ENCODE assay signal across 7 mouse cellular contexts in the genomic region with DNA sequence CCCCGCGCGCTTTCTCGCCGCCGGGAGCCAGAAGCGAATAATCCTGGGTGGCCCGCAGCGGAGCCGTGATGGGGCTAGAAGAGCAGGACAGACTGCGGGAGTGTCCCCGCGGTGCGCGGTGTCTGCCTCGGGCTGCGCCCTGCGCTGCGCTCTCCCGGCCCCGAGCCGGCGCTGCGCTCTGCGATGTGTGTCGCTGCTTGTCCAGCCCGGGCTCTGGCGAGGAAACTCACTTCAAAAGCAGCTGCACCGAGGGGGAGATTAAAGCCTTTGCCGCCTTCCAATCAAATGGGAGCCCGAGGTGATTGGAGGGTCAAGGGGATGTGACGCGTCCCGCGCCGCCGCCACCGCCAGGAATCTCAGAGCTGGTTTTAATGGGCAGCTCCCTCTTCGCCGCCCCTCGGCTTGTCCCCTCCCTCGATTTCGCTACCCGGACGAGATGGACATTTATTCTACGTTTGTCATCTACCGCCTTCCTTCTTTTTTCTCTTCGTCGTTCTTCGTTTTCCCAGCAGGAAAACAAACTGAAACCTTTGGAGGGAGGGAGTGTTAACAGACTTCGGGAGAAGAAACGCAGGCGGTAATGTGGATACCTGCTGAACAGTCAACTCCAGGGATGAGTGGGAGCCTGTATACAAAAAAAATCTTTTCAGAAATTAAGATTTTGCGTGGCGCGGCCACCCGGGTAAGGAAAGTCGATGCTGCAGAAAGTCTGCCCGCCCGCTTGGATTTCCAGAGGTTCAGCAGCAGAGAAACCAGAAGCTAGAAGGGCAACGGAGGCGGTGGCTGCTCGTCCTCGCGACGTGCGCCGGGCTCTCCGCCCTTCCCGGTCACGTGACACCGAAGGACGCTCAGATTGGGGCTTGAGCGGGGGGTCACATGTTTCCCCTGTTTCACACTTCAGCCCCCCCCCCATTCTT. TPM values are rescaled to one million over a fixed set of nuclear protein-coding genes. Genes with fewer than 3 reads are reported as not detected.
DNase-seq lines count a peak whose midpoint lies in the region; ATAC-seq and TF ChIP-seq lines count a peak whose summit lies in the region.

No protein-coding gene starts in this region.

- peak; percentile 48 for TF ChIP-seq CTCF in midbrain, postnatal 0 days (IDR thresholded peaks at IDR 0.05)

- H3K9me3 ChIP-seq in embryonic facial prominence, embryonic 11.5 days (replicated peaks; ENCODE audit: control insufficient read depth, low read length): no peaks in the 10 kb centered on the region
- no peaks in the 10 kb centered on the region for H3K9me3 ChIP-seq in limb, embryonic 14.5 days (ENCODE audit: control insufficient read depth, low read length)
- no peaks in the 10 kb centered on the region for H3K9me3 ChIP-seq in midbrain, postnatal 0 days (ENCODE audit: low read length)

- TF ChIP-seq POLR2A in limb, embryonic 14.5 days (IDR thresholded peaks at IDR 0.05; ENCODE audit: borderline replicate concordance, extremely low read depth, insufficient read depth, insufficient read length): peak; percentile 96

- peak overlapping the region; percentile 81 for H3K4me3 ChIP-seq in embryonic facial prominence, embryonic 11.5 days (ENCODE audit: low read depth, low read length)
- H3K4me3 ChIP-seq in limb, embryonic 14.5 days (replicated peaks; ENCODE audit: low read length): peak overlapping the region; percentile 91
- H3K4me3 ChIP-seq in midbrain, postnatal 0 days (ENCODE audit: low read depth, low read length): peak overlapping the region; percentile 78

- peak; percentile 84 for ATAC-seq in embryonic facial prominence, embryonic 11.5 days (replicated peaks; ENCODE audit: insufficient number of reproducible peaks, low FRiP score, low TSS enrichment, low read depth)
- peak; percentile 86 for ATAC-seq in limb, embryonic 14.5 days (ENCODE audit: low FRiP score, low read depth)
- ATAC-seq in midbrain, postnatal 0 days (ENCODE audit: low FRiP score): peak; percentile 88

- peaks cover 3% of the 10 kb centered on the region for H3K36me3 ChIP-seq in embryonic facial prominence, embryonic 11.5 days (replicated peaks; ENCODE audit: control insufficient read depth, insufficient read depth, low read depth, low read length)
- H3K36me3 ChIP-seq in limb, embryonic 14.5 days (ENCODE audit: control insufficient read depth, insufficient read depth, low read length): peaks cover 26% of the 10 kb centered on the region
- no peaks in the 10 kb centered on the region for H3K36me3 ChIP-seq in midbrain, postnatal 0 days (ENCODE audit: insufficient read depth, low read length)
- no peaks in the 10 kb centered on the region for H3K36me3 ChIP-seq in splenic B cell, adult 2 months (ENCODE audit: control insufficient read depth, insufficient read depth, low read length, poor library complexity, severe bottlenecking)

- under 1% methylated on average over 74 of the region's 74 CpGs for WGBS in embryonic facial prominence, embryonic 11.5 days
- WGBS in limb, embryonic 14.5 days: 1% methylated on average over 62 of the region's 74 CpGs
- WGBS in midbrain, postnatal 0 days: under 1% methylated on average over 73 of the region's 74 CpGs

- H3K4me2 ChIP-seq in embryonic facial prominence, embryonic 11.5 days (ENCODE audit: low read depth, low read length): peak overlapping the region; percentile 82
- peak overlapping the region; percentile 72 for H3K4me2 ChIP-seq in limb, embryonic 14.5 days (replicated peaks; ENCODE audit: low read depth, low read length, severe bottlenecking)
- H3K4me2 ChIP-seq in midbrain, postnatal 0 days (ENCODE audit: low read depth, low read length, poor library complexity, severe bottlenecking): peak overlapping the region; percentile 91

- H3K27ac ChIP-seq in embryonic facial prominence, embryonic 11.5 days (replicated peaks; ENCODE audit: low read depth, low read length): peak overlapping the region; percentile 97
- H3K27ac ChIP-seq in limb, embryonic 14.5 days (replicated peaks; ENCODE audit: low read depth, low read length): peak overlapping the region; percentile 97
- peak overlapping the region; percentile 75 for H3K27ac ChIP-seq in midbrain, postnatal 0 days (ENCODE audit: low read depth, low read length)

- H3K4me1 ChIP-seq in embryonic facial prominence, embryonic 11.5 days (ENCODE audit: control insufficient read depth, insufficient read depth, low read length): peaks cover 3% of the 10 kb centered on the region; the same call in 1 of the 2 replicates
- H3K4me1 ChIP-seq in limb, embryonic 14.5 days (ENCODE audit: control insufficient read depth, insufficient read depth, low read length): peaks cover 17% of the 10 kb centered on the region
- H3K4me1 ChIP-seq in midbrain, postnatal 0 days (ENCODE audit: insufficient read depth, low read length): peaks cover 8% of the 10 kb centered on the region; the same call in 1 of the 2 replicates

- H3K9ac ChIP-seq in embryonic facial prominence, embryonic 11.5 days (replicated peaks; ENCODE audit: low read length): peak overlapping the region; percentile 92
- H3K9ac ChIP-seq in limb, embryonic 14.5 days (ENCODE audit: low read depth, low read length, severe bottlenecking): peak overlapping the region; percentile 95
- peak overlapping the region; percentile 74 for H3K9ac ChIP-seq in midbrain, postnatal 0 days (replicated peaks; ENCODE audit: low read length, poor library complexity, severe bottlenecking)

- peaks cover 8% of the 10 kb centered on the region for H3K27me3 ChIP-seq in embryonic facial prominence, embryonic 11.5 days (ENCODE audit: control insufficient read depth, insufficient read depth, low read length)
- peaks cover 24% of the 10 kb centered on the region; the same call in 1 of the 2 replicates for H3K27me3 ChIP-seq in limb, embryonic 14.5 days (ENCODE audit: control insufficient read depth, insufficient read depth, low read length)
- peaks cover 28% of the 10 kb centered on the region for H3K27me3 ChIP-seq in midbrain, postnatal 0 days (ENCODE audit: insufficient read depth, low read length)
- H3K27me3 ChIP-seq in splenic B cell, adult 2 months (ENCODE audit: control insufficient read depth, insufficient read depth, low read length, poor library complexity, severe bottlenecking): peaks cover 3% of the 10 kb centered on the region

- peak; percentile 97 to 99 for DNase-seq in adrenal gland, postnatal 36 days
- peak; percentile 97 for DNase-seq in embryonic facial prominence, embryonic 11.5 days (ENCODE audit: low spot score)
- peak; percentile 95 to 98 for DNase-seq in heart, adult 18-20 months
- DNase-seq in kidney, adult 9 months: peak; percentile 99
- DNase-seq in limb, embryonic 14.5 days (ENCODE audit: low spot score): peak; percentile 99
- DNase-seq in midbrain, postnatal 0 days (ENCODE audit: low spot score): peak; percentile 98
- peak; percentile 17 for DNase-seq in splenic B cell, adult 2 months (ENCODE audit: low read depth, low spot score)

RNA-seq across cellular contexts. Expression of a gene that starts 1.5 kb away (rescaled TPM):
- 10 to 100 TPM; 23.4 to 30.3 TPM for total RNA-seq in adrenal gland, postnatal 36 days (2021)
- 9.5 and 10.2 TPM in 2 replicates for polyA plus RNA-seq in embryonic facial prominence, embryonic 11.5 days (2014; fragmentation: Nextera tagmentation; extraction: Ambion mirVana)
- total RNA-seq in heart, adult 18-20 months (2021): 1 to 10 TPM; 1.2 to 2.0 TPM
- 45.1 and 73.1 TPM in 2 replicates for polyA plus RNA-seq in limb, embryonic 14.5 days (2012; rRNA removed)
- polyA plus RNA-seq in limb, embryonic 14.5 days (2014; fragmentation: Nextera tagmentation; extraction: Ambion mirVana): 15.3 and 17.6 TPM in 2 replicates
- 9.1 and 10.1 TPM in 2 replicates for total RNA-seq in midbrain, postnatal 0 days (2014; rRNA removed)
- polyA plus RNA-seq in midbrain, postnatal 0 days (2015; fragmentation: Nextera tagmentation; extraction: Ambion mirVana): 4.2 and 4.3 TPM in 2 replicates

RNA-seq across cellular contexts. Expression of a gene that starts 31.6 kb away (rescaled TPM):
- total RNA-seq in adrenal gland, postnatal 36 days (2021): 1 to 10 TPM; 5.2 to 7.2 TPM
- 0.22 TPM in 1 of 2 replicates, not detected in the other for polyA plus RNA-seq in embryonic facial prominence, embryonic 11.5 days (2014; fragmentation: Nextera tagmentation; extraction: Ambion mirVana)
- 1 to 10 TPM; 1.5 to 2.4 TPM for total RNA-seq in heart, adult 18-20 months (2021)
- polyA plus RNA-seq in limb, embryonic 14.5 days (2012; rRNA removed): 0.08 and 0.13 TPM in 2 replicates
- 0.35 and 0.72 TPM in 2 replicates for polyA plus RNA-seq in limb, embryonic 14.5 days (2014; fragmentation: Nextera tagmentation; extraction: Ambion mirVana)
- not detected in 2 replicates for total RNA-seq in midbrain, postnatal 0 days (2014; rRNA removed)
- 0.34 and 0.35 TPM in 2 replicates for polyA plus RNA-seq in midbrain, postnatal 0 days (2015; fragmentation: Nextera tagmentation; extraction: Ambion mirVana)

Comparison
In these comparisons a context has a peak if more than half of its experiments do, and no peak if none do; other contexts are left out.
1. Peak in every context shown above with its lines: DNase-seq, ATAC-seq, H3K4me3 ChIP-seq and H3K27ac ChIP-seq.
2. DNase-seq: peak in every context shown above with its lines; median percentile 99 in kidney, adult 9 months; 99 in limb, embryonic 14.5 days; 98 in adrenal gland, postnatal 36 days; 98 in midbrain, postnatal 0 days; 97 in embryonic facial prominence, embryonic 11.5 days; 96 in heart, adult 18-20 months; 17 in splenic B cell, adult 2 months.